Mouse (Mus musculus): Measurements from ENCODE around the gene 9230110F15Rik. TPM values are rescaled to one million over a fixed set of nuclear protein-coding genes. Genes with fewer than 3 reads are reported as not detected.
"Not testable (repeated sequence)": the region's sequence is repeated elsewhere in the genome, so short reads cannot be mapped to it uniquely, and the experiment has no call there.

9230110F15Rik gene
- not detected in 2 replicates for polyA plus RNA-seq (2014; fragmentation: Nextera tagmentation; extraction: Ambion mirVana)

DNA sequence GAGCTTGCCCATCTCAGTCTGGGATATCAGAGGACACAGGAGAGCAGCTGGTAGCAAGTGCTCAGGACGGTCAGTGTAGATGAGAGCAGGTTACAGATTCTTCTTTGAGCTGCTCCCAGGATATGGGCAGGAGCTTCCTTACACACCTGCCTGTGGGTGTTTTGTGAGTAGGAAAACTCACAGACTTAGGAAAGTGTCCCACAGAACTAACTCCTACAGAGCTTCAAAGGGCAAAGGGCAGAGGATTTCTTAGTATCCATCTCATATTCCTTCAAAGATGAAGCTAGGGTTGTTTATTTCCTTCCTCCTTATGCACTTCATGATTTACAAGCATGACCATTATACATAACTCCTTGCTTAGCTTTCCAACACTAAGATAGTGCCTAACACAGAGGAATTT lies at the start of gene 9230110F15Rik:
Gene 9230110F15Rik (minus strand): TSS at position 101 of the 400 bp plus-strand sequence.
- Histone ChIP-seq H3K27me3 (ENCODE audit: control insufficient read depth, insufficient read depth, low read length) (no peaks in the 10 kb centered on the region), H3K9me3 (ENCODE audit: control insufficient read depth, low read length) (no peaks in the 10 kb centered on the region), H3K4me3 (ENCODE audit: low read depth, low read length) (no peak within 1 kb of the TSS), H3K27ac (ENCODE audit: low read depth, low read length) (no peak within 1 kb of the TSS), H3K9ac (ENCODE audit: low read length) (no peak within 1 kb of the TSS), H3K4me1 (ENCODE audit: control insufficient read depth, insufficient read depth, low read length) (no peaks in the 10 kb centered on the region), H3K36me3 (ENCODE audit: control insufficient read depth, insufficient read depth, low read length) (no peaks in the 10 kb centered on the region), H3K4me2 (no peak within 1 kb of the TSS)
- WGBS, result 81% methylated on average over 1 of the region's 1 CpGs
- DNase-seq (ENCODE audit: low spot score, missing footprints) (no peak), ATAC-seq (ENCODE audit: low FRiP score) (no peak)

DNA sequence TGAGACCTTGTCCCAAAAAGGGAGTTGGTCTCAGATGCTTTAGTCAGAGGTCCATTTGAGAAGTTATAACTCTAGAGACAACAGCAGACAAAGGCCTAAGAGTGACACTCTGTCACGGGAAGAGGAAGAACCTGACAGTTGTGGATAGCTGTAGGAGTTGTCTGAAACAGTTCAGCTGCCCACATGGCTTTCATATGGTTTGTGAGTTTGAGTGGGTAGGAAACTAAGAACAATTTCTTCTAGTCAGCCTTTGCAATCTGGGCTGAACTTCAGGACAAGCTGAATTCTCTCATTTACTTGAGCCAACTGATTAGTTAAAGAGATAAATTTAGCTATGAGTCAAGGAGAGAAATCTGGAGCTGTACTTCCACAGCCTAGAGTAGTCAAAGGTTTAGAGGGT lies 49.2 kb upstream of the 9230110F15Rik start:
- ATAC-seq (ENCODE audit: low FRiP score); H3K9me3 ChIP-seq (ENCODE audit: control insufficient read depth, low read length); H3K4me2 ChIP-seq; H3K4me3 ChIP-seq (ENCODE audit: low read depth, low read length); H3K9ac ChIP-seq (ENCODE audit: low read length); DNase-seq (ENCODE audit: low spot score, missing footprints); H3K4me1 ChIP-seq (ENCODE audit: control insufficient read depth, insufficient read depth, low read length); H3K36me3 ChIP-seq (ENCODE audit: control insufficient read depth, insufficient read depth, low read length); H3K27ac ChIP-seq (ENCODE audit: low read depth, low read length); H3K27me3 ChIP-seq (ENCODE audit: control insufficient read depth, insufficient read depth, low read length): not testable (repeated sequence)
- WGBS, result 86% methylated on average over 1 of the region's 1 CpGs

DNA sequence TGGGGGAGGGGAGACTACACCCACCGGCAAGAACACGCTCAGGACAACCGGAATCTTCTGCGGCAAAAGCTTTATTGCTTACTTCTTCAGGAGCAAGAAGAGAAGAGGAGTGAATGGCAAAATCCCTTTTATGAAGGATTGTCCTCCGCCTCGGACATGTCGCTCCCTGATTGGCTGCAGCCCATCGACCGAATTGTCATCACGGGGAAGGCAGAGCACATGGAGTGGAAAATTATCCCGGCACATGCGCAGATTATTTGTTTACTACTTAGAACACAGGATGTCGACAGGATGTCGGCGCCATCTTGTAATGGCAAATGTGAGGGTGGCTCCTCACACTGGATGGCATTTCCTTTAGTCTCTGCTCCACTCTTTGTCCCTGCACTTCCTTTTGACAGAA lies 26.1 kb downstream of the 9230110F15Rik start:
- ATAC-seq (ENCODE audit: low FRiP score); H3K9ac ChIP-seq (ENCODE audit: low read length); H3K4me1 ChIP-seq (ENCODE audit: control insufficient read depth, insufficient read depth, low read length); DNase-seq (ENCODE audit: low spot score, missing footprints); H3K36me3 ChIP-seq (ENCODE audit: control insufficient read depth, insufficient read depth, low read length); H3K9me3 ChIP-seq (ENCODE audit: control insufficient read depth, low read length); H3K27ac ChIP-seq (ENCODE audit: low read depth, low read length); H3K27me3 ChIP-seq (ENCODE audit: control insufficient read depth, insufficient read depth, low read length); H3K4me3 ChIP-seq (ENCODE audit: low read depth, low read length); H3K4me2 ChIP-seq: not testable (repeated sequence)
- 92% methylated on average over 15 of the region's 15 CpGs for WGBS

DNA sequence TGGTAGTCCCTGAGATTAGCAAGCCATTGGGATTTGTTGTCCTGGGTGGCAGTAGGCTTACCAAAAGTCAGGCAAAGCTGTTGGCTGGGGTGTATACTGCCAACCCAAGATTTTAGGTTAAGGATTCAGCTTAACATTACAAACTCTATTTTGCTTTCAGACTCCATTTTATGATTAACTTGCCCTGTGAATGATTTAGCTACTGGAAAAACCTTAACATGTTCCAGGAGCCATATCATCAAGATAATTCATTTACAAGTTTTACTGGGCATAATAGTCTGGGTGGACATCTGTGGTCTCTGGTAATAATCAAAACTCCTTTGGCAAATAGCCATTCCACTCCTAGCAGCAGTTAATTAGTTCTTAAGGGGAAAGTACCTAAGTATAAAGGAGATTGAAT lies 45.8 kb downstream of the 9230110F15Rik start:
- Histone ChIP-seq H3K4me3 (ENCODE audit: low read depth, low read length) (no peak overlapping the region), H3K36me3 (ENCODE audit: control insufficient read depth, insufficient read depth, low read length) (no peaks in the 10 kb centered on the region), H3K27me3 (ENCODE audit: control insufficient read depth, insufficient read depth, low read length) (no peaks in the 10 kb centered on the region), H3K9ac (ENCODE audit: low read length) (no peak overlapping the region), H3K4me2 (no peak overlapping the region), H3K4me1 (ENCODE audit: control insufficient read depth, insufficient read depth, low read length) (no peaks in the 10 kb centered on the region), H3K9me3 (ENCODE audit: control insufficient read depth, low read length) (peaks cover 5% of the 10 kb centered on the region; the same call in 1 of the 2 replicates), H3K27ac (ENCODE audit: low read depth, low read length) (no peak overlapping the region)
- DNase-seq (ENCODE audit: low spot score, missing footprints) (no peak), ATAC-seq (ENCODE audit: low FRiP score) (no peak)

DNA sequence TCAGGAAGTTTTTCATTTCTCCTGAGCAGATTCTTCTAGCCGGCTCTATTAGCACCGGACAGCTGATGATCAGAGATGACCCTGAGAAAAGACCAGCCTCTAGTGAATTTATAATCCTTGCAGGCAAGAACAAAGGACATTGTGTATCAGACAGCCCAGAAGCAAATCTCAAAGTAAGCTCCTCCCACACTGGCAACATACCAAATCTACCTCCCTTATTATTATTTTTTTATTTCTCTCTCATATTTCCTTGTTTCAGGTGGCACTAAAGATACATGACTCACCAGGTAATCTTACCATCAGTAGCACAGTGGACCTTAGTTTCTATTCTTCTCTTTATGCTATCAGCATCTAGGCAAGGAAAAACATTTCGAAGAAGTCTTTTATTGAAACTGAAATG lies 53.9 kb downstream of the 9230110F15Rik start, which contains the start of the genes Gm27235 and D730048I06Rik:
Gene Gm27235 (minus strand): TSS at position 101 of the 400 bp plus-strand sequence.
Gene D730048I06Rik (minus strand): TSS at position 112 of the 400 bp plus-strand sequence.
- DNase-seq (ENCODE audit: low spot score, missing footprints), result no peak
- WGBS, result 93% methylated on average over 3 of the region's 3 CpGs
- Histone ChIP-seq H3K9ac (ENCODE audit: low read length) (no peak within 1 kb of the TSS), H3K27me3 (ENCODE audit: control insufficient read depth, insufficient read depth, low read length) (no peaks in the 10 kb centered on the region), H3K4me2 (no peak within 1 kb of the TSS), H3K36me3 (ENCODE audit: control insufficient read depth, insufficient read depth, low read length) (no peaks in the 10 kb centered on the region), H3K27ac (ENCODE audit: low read depth, low read length) (no peak within 1 kb of the TSS), H3K9me3 (ENCODE audit: control insufficient read depth, low read length) (peaks cover 6% of the 10 kb centered on the region; the same call in 1 of the 2 replicates), H3K4me1 (ENCODE audit: control insufficient read depth, insufficient read depth, low read length) (no peaks in the 10 kb centered on the region), H3K4me3 (ENCODE audit: low read depth, low read length) (no peak within 1 kb of the TSS)
- no peak for ATAC-seq (ENCODE audit: low FRiP score)

Other genes starting within 250 kb of the 9230110F15Rik start
- gene Pate4, start 232.2 kb downstream of the 9230110F15Rik start, polyA plus RNA-seq (2014; fragmentation: Nextera tagmentation; extraction: Ambion mirVana), result not detected in 2 replicates
- gene Pate3, start 195.9 kb downstream of the 9230110F15Rik start, polyA plus RNA-seq (2014; fragmentation: Nextera tagmentation; extraction: Ambion mirVana), result not detected in 2 replicates
- not detected in 2 replicates for gene Pate1, start 156.8 kb downstream of the 9230110F15Rik start, polyA plus RNA-seq (2014; fragmentation: Nextera tagmentation; extraction: Ambion mirVana)
- gene Gm17677, start 103.1 kb downstream of the 9230110F15Rik start, polyA plus RNA-seq (2014; fragmentation: Nextera tagmentation; extraction: Ambion mirVana), result not detected in 2 replicates
- not detected in 2 replicates for gene Gm17727, start 66.0 kb downstream of the 9230110F15Rik start, polyA plus RNA-seq (2014; fragmentation: Nextera tagmentation; extraction: Ambion mirVana)
- gene Gm27235, start 54.0 kb downstream of the 9230110F15Rik start, polyA plus RNA-seq (2014; fragmentation: Nextera tagmentation; extraction: Ambion mirVana), result not detected in 2 replicates
- not detected in 2 replicates for gene D730048I06Rik, start 54.0 kb downstream of the 9230110F15Rik start, polyA plus RNA-seq (2014; fragmentation: Nextera tagmentation; extraction: Ambion mirVana)
- gene 9230113P08Rik, start 64.3 kb upstream of the 9230110F15Rik start, polyA plus RNA-seq (2014; fragmentation: Nextera tagmentation; extraction: Ambion mirVana), result not detected in 2 replicates